Mouse (Mus musculus): ENCODE measurements around the gene Cyp1a2. TPM values are rescaled to one million over a fixed set of nuclear protein-coding genes. Genes with fewer than 3 reads are reported as not detected.

Cyp1a2 gene
- polyA plus RNA-seq, 1 experiment from 2014 or later, result not detected

GRCm38 (mm10) chr9:57628717-57629116 lies 54.8 kb downstream of the Cyp1a2 start:
- H3K9ac ChIP-seq (ENCODE audit: low read depth, low read length), result no peak overlapping the region
- no peaks in the 10 kb centered on the region for H3K4me1 ChIP-seq (replicated peaks; ENCODE audit: control insufficient read depth, insufficient read depth, low read length)
- no peak overlapping the region for H3K27ac ChIP-seq (ENCODE audit: low read depth, low read length)
- peaks cover 13% of the 10 kb centered on the region; the same call in 1 of the 2 replicates for H3K36me3 ChIP-seq (ENCODE audit: control insufficient read depth, insufficient read depth, low read length)
- no peak overlapping the region for H3K4me2 ChIP-seq (replicated peaks; ENCODE audit: low read depth, low read length)
- WGBS, result 91% methylated on average over 12 of the region's 12 CpGs
- H3K9me3 ChIP-seq (ENCODE audit: control insufficient read depth, low read length), result no peaks in the 10 kb centered on the region
- H3K27me3 ChIP-seq (ENCODE audit: control insufficient read depth, insufficient read depth, low read length), result no peaks in the 10 kb centered on the region
- no peak for DNase-seq (ENCODE audit: low spot score)
- H3K4me3 ChIP-seq (ENCODE audit: low read depth, low read length), result no peak overlapping the region
- ATAC-seq (ENCODE audit: low FRiP score), result no peak

- Histone ChIP-seq H3K27me3 (ENCODE audit: control insufficient read depth, insufficient read depth, low read length) (no peaks in the 10 kb centered on the region), H3K36me3 (ENCODE audit: control insufficient read depth, insufficient read depth, low read length) (peaks cover 13% of the 10 kb centered on the region; the same call in 1 of the 2 replicates), H3K4me2 (replicated peaks; ENCODE audit: low read depth, low read length) (no peak overlapping the region), H3K9ac (ENCODE audit: low read depth, low read length) (no peak overlapping the region), H3K9me3 (ENCODE audit: control insufficient read depth, low read length) (no peaks in the 10 kb centered on the region), H3K4me1 (replicated peaks; ENCODE audit: control insufficient read depth, insufficient read depth, low read length) (no peaks in the 10 kb centered on the region), H3K27ac (ENCODE audit: low read depth, low read length) (no peak overlapping the region), H3K4me3 (ENCODE audit: low read depth, low read length) (no peak overlapping the region)
- DNase-seq (ENCODE audit: low spot score), result no peak
- WGBS, result 91% methylated on average over 11 of the region's 11 CpGs
- ATAC-seq (ENCODE audit: low FRiP score), result no peak
Observed at GRCm38 (mm10) chr9:57627892-57628291, 55.6 kb downstream of the Cyp1a2 start.

- ATAC-seq (ENCODE audit: low FRiP score), result no peak
- no peak for DNase-seq (ENCODE audit: low spot score)
- 90% methylated on average over 17 of the region's 17 CpGs for WGBS
Observed at GRCm38 (mm10) chr9:57627191-57627590, 56.3 kb downstream of the Cyp1a2 start.

More at GRCm38 (mm10) chr9:57627191-57627590, 56.3 kb downstream of the Cyp1a2 start:
- Histone ChIP-seq H3K27ac (ENCODE audit: low read depth, low read length) (no peak overlapping the region), H3K4me2 (replicated peaks; ENCODE audit: low read depth, low read length) (no peak overlapping the region), H3K36me3 (ENCODE audit: control insufficient read depth, insufficient read depth, low read length) (peaks cover 13% of the 10 kb centered on the region; the same call in 1 of the 2 replicates), H3K4me3 (ENCODE audit: low read depth, low read length) (no peak overlapping the region), H3K4me1 (replicated peaks; ENCODE audit: control insufficient read depth, insufficient read depth, low read length) (no peaks in the 10 kb centered on the region), H3K9me3 (ENCODE audit: control insufficient read depth, low read length) (no peaks in the 10 kb centered on the region), H3K27me3 (ENCODE audit: control insufficient read depth, insufficient read depth, low read length) (no peaks in the 10 kb centered on the region), H3K9ac (ENCODE audit: low read depth, low read length) (no peak overlapping the region)

Other genes starting within 250 kb of the Cyp1a2 start
- 16.5 and 19.8 TPM in 2 replicates for gene Ppcdc, start 243.6 kb downstream of the Cyp1a2 start, polyA plus RNA-seq (2014; fragmentation: Nextera tagmentation; extraction: Ambion mirVana)
- gene Scamp5, start 215.6 kb downstream of the Cyp1a2 start, polyA plus RNA-seq (2014; fragmentation: Nextera tagmentation; extraction: Ambion mirVana), result 17.7 and 18.3 TPM in 2 replicates
- gene Rpp25, start 179.7 kb downstream of the Cyp1a2 start, polyA plus RNA-seq (2014; fragmentation: Nextera tagmentation; extraction: Ambion mirVana), result 7.7 and 10.5 TPM in 2 replicates
- gene Cox5a, start 162.4 kb downstream of the Cyp1a2 start, polyA plus RNA-seq (2014; fragmentation: Nextera tagmentation; extraction: Ambion mirVana), result 702 and 724 TPM in 2 replicates
- gene Fam219b, start 146.2 kb downstream of the Cyp1a2 start, polyA plus RNA-seq (2014; fragmentation: Nextera tagmentation; extraction: Ambion mirVana), result 14.9 and 17.7 TPM in 2 replicates
- gene Mpi, start 130.9 kb downstream of the Cyp1a2 start, polyA plus RNA-seq (2014; fragmentation: Nextera tagmentation; extraction: Ambion mirVana), result 50.0 and 52.7 TPM in 2 replicates
- gene Scamp2, start 122.8 kb downstream of the Cyp1a2 start, polyA plus RNA-seq (2014; fragmentation: Nextera tagmentation; extraction: Ambion mirVana), result 57.6 and 57.8 TPM in 2 replicates
- gene Ulk3, start 94.3 kb downstream of the Cyp1a2 start, polyA plus RNA-seq (2014; fragmentation: Nextera tagmentation; extraction: Ambion mirVana), result 5.2 and 8.6 TPM in 2 replicates
- gene Cplx3, start 77.4 kb downstream of the Cyp1a2 start, polyA plus RNA-seq (2014; fragmentation: Nextera tagmentation; extraction: Ambion mirVana), result 0.09 and 0.11 TPM in 2 replicates
- not detected in 2 replicates for gene Lman1l, start 62.9 kb downstream of the Cyp1a2 start, polyA plus RNA-seq (2014; fragmentation: Nextera tagmentation; extraction: Ambion mirVana)
- gene Csk, start 30.1 kb downstream of the Cyp1a2 start, polyA plus RNA-seq (2014; fragmentation: Nextera tagmentation; extraction: Ambion mirVana), result 29.4 and 30.7 TPM in 2 replicates
- not detected in 2 replicates for gene Cyp1a1, start 4.2 kb upstream of the Cyp1a2 start, polyA plus RNA-seq (2014; fragmentation: Nextera tagmentation; extraction: Ambion mirVana)
- gene Edc3, start 24.8 kb upstream of the Cyp1a2 start, polyA plus RNA-seq (2014; fragmentation: Nextera tagmentation; extraction: Ambion mirVana), result 23.7 and 28.4 TPM in 2 replicates
- gene Clk3, start 82.2 kb upstream of the Cyp1a2 start, polyA plus RNA-seq (2014; fragmentation: Nextera tagmentation; extraction: Ambion mirVana), result 83.8 and 91.4 TPM in 2 replicates
- 21.9 and 27.7 TPM in 2 replicates for gene Arid3b, start 153.1 kb upstream of the Cyp1a2 start, polyA plus RNA-seq (2014; fragmentation: Nextera tagmentation; extraction: Ambion mirVana)
- gene Ubl7, start 227.3 kb upstream of the Cyp1a2 start, polyA plus RNA-seq (2014; fragmentation: Nextera tagmentation; extraction: Ambion mirVana), result 121 and 122 TPM in 2 replicates